Mouse (Mus musculus): Measurements from ENCODE around the gene Olfr272.

DNA sequence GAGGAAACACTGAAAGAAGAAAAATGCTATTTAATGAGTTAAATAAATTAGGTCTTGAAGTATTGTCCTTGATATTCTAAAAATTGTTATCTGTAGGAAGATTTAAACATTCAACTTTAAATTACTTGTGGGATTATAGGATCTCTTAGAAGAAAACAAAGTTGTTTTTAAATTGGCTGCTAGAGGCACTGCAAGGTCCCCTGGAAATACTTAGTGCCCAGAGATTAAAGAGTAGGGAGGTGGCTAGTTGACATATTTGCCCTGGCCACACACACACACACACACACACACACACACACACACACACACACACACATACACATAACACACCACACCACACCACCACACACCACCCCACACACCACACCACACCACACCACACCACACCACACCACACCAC lies 45.3 kb upstream of the Olfr272 start, which contains the start of gene Olfr270:
- TF ChIP-seq CTCF (IDR thresholded peaks at IDR 0.05; ENCODE audit: insufficient read depth, low read depth, low read length): no peak
- TF ChIP-seq POLR2A (IDR thresholded peaks at IDR 0.05; ENCODE audit: insufficient read depth, low read depth, low read length): no peak
